In the genomic region with DNA sequence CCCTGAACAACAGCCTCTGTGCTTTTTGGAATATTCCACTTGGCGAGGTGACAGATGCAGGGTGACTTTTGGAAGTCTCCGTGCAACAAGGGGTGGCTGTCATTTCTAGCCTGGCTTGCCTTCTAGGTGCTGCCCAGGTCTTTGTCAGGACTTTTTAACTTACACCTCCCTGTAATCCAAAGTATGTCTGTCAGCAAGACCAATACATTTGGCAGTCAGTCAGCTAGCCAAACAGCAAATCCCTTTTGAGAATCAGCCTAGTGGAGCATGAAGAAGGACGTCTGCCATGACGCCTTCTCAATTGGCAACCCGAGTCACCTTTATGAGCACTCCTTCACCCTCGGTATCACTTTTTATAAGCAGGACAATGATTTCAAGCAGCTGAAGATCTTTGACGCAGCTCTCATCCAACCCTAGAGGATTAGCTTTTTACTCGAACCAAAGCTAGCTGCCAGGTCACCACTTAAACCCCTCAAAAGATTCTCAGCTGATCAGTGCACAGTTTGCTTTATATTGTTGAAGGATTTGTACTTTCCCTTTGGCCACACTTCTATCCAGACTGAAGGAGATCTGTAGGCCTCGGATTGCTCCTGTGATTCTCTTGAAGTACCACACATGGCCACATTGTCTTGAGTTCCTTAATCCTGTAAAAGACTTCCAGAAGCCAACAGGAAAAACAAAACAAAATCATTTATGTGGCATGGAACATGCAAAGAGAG, we compare ENCODE assay signal across 22 mouse cellular contexts.
DNase-seq lines count a peak whose midpoint lies in the region; ATAC-seq and TF ChIP-seq lines count a peak whose summit lies in the region.
"Had no signal": no experiment of that assay in that cellular context is flagged by ENCODE, and none has a peak within 500 bp of the region (broad histone marks: within the 10 kb centered on the region; RNA-seq: fewer than 3 reads in every experiment).

No protein-coding gene starts in this region.

- WGBS in forebrain, postnatal 0 days: 14% methylated on average over 9 of the region's 9 CpGs
- 12% methylated on average over 9 of the region's 9 CpGs for WGBS in forebrain, embryonic 12.5 days
- WGBS in hindbrain, postnatal 0 days: 38% methylated on average over 9 of the region's 9 CpGs
- 53% methylated on average over 9 of the region's 9 CpGs for WGBS in hindbrain, embryonic 13.5 days
- WGBS in liver, embryonic 11.5 days: 75% methylated on average over 9 of the region's 9 CpGs

- TF ChIP-seq POLR2A in brain, embryonic 14.5 days (IDR thresholded peaks at IDR 0.05; ENCODE audit: borderline replicate concordance, extremely low read depth, insufficient read depth, insufficient read length, poor library complexity, severe bottlenecking): no peak

- no peak for ATAC-seq in forebrain, postnatal 0 days
- no peak for ATAC-seq in forebrain, embryonic 12.5 days (ENCODE audit: low FRiP score)
- ATAC-seq in hindbrain, postnatal 0 days: no peak
- ATAC-seq in hindbrain, embryonic 13.5 days (ENCODE audit: low FRiP score): no peak
- no peak for ATAC-seq in liver, embryonic 11.5 days (replicated peaks; ENCODE audit: low FRiP score)
- ATAC-seq: forebrain, embryonic 16.5 days; liver, postnatal 0 days had no signal

- no peak overlapping the region for H3K4me3 ChIP-seq in forebrain, postnatal 0 days (ENCODE audit: low read depth, low read length)
- H3K4me3 ChIP-seq in forebrain, embryonic 12.5 days (replicated peaks): no peak overlapping the region
- no peak overlapping the region for H3K4me3 ChIP-seq in hindbrain, postnatal 0 days (ENCODE audit: low read length)
- H3K4me3 ChIP-seq in hindbrain, embryonic 13.5 days: no peak overlapping the region
- H3K4me3 ChIP-seq in liver, embryonic 11.5 days (ENCODE audit: low read depth, low read length): no peak overlapping the region
- H3K4me3 ChIP-seq: embryonic facial prominence, embryonic 10.5 days; hindbrain, embryonic 10.5 days; limb, embryonic 15.5 days; megakaryocyte, embryonic 14.5 days; neural tube, embryonic 13.5 days had no signal

- no peaks in the 10 kb centered on the region for H3K4me1 ChIP-seq in forebrain, postnatal 0 days (ENCODE audit: insufficient read depth)
- no peaks in the 10 kb centered on the region for H3K4me1 ChIP-seq in forebrain, embryonic 12.5 days
- H3K4me1 ChIP-seq in hindbrain, postnatal 0 days (ENCODE audit: insufficient read depth, low read length): no peaks in the 10 kb centered on the region
- no peaks in the 10 kb centered on the region for H3K4me1 ChIP-seq in hindbrain, embryonic 13.5 days (replicated peaks)
- H3K4me1 ChIP-seq in liver, embryonic 11.5 days (replicated peaks; ENCODE audit: control insufficient read depth, insufficient read depth, low read length): no peaks in the 10 kb centered on the region
- H3K4me1 ChIP-seq: embryonic facial prominence, embryonic 10.5 days; hindbrain, embryonic 10.5 days; limb, embryonic 15.5 days; megakaryocyte, embryonic 14.5 days; neural tube, embryonic 13.5 days had no signal

- H3K9me3 ChIP-seq in forebrain, postnatal 0 days (ENCODE audit: low read length): no peaks in the 10 kb centered on the region
- no peaks in the 10 kb centered on the region for H3K9me3 ChIP-seq in forebrain, embryonic 12.5 days
- H3K9me3 ChIP-seq in hindbrain, postnatal 0 days (ENCODE audit: low read length): no peaks in the 10 kb centered on the region
- H3K9me3 ChIP-seq in hindbrain, embryonic 13.5 days: no peaks in the 10 kb centered on the region
- H3K9me3 ChIP-seq in liver, embryonic 11.5 days (ENCODE audit: control insufficient read depth, low read length): no peaks in the 10 kb centered on the region
- H3K9me3 ChIP-seq: embryonic facial prominence, embryonic 10.5 days; hindbrain, embryonic 10.5 days; limb, embryonic 15.5 days; neural tube, embryonic 13.5 days had no signal

- no peak overlapping the region for H3K27ac ChIP-seq in forebrain, postnatal 0 days (ENCODE audit: low read depth, low read length)
- H3K27ac ChIP-seq in forebrain, embryonic 12.5 days: no peak overlapping the region
- no peak overlapping the region for H3K27ac ChIP-seq in hindbrain, postnatal 0 days
- no peak overlapping the region for H3K27ac ChIP-seq in hindbrain, embryonic 13.5 days
- H3K27ac ChIP-seq in liver, embryonic 11.5 days (ENCODE audit: low read depth, low read length): no peak overlapping the region
- H3K27ac ChIP-seq: embryonic facial prominence, embryonic 10.5 days; hindbrain, embryonic 10.5 days; kidney, postnatal 0 days; limb, embryonic 15.5 days; neural tube, embryonic 13.5 days had no signal

- no peak overlapping the region for H3K9ac ChIP-seq in forebrain, postnatal 0 days
- H3K9ac ChIP-seq in forebrain, embryonic 12.5 days: no peak overlapping the region
- H3K9ac ChIP-seq in hindbrain, postnatal 0 days (replicated peaks; ENCODE audit: low read length): no peak overlapping the region
- H3K9ac ChIP-seq in hindbrain, embryonic 13.5 days: no peak overlapping the region
- no peak overlapping the region for H3K9ac ChIP-seq in liver, embryonic 11.5 days (ENCODE audit: low read depth, low read length)
- H3K9ac ChIP-seq: limb, embryonic 15.5 days; liver, postnatal 0 days; neural tube, embryonic 13.5 days had no signal

- peak; percentile 2 for DNase-seq in forebrain, postnatal 0 days
- peak; percentile 28 for DNase-seq in hindbrain, postnatal 0 days (ENCODE audit: low spot score)
- DNase-seq in Muller cell, postnatal 12 days (ENCODE audit: inconsistent ontology term): peak; percentile 40
- peak; percentile 47 for DNase-seq in brain, embryonic 14.5 days (ENCODE audit: low read depth)
- no peak for DNase-seq in liver, embryonic 11.5 days (ENCODE audit: low spot score)
- DNase-seq: adrenal gland, adult 2 months; cerebellum, adult 9-10 months; kidney, adult 18-20 months; layer of hippocampus, postnatal 36 days; liver, postnatal 0 days; lung, postnatal 14 days; spleen, adult 18-20 months; thymus, postnatal 25 days had no signal

- no peaks in the 10 kb centered on the region for H3K36me3 ChIP-seq in forebrain, postnatal 0 days (ENCODE audit: insufficient read depth)
- no peaks in the 10 kb centered on the region for H3K36me3 ChIP-seq in forebrain, embryonic 12.5 days (replicated peaks)
- no peaks in the 10 kb centered on the region for H3K36me3 ChIP-seq in hindbrain, postnatal 0 days (ENCODE audit: insufficient read depth, low read length)
- H3K36me3 ChIP-seq in hindbrain, embryonic 13.5 days: no peaks in the 10 kb centered on the region
- no peaks in the 10 kb centered on the region for H3K36me3 ChIP-seq in liver, embryonic 11.5 days (ENCODE audit: control insufficient read depth, insufficient read depth, low read length)
- H3K36me3 ChIP-seq: embryonic facial prominence, embryonic 10.5 days; hindbrain, embryonic 10.5 days; limb, embryonic 15.5 days; neural tube, embryonic 13.5 days had no signal

- H3K4me2 ChIP-seq in forebrain, postnatal 0 days (ENCODE audit: low read depth): no peak overlapping the region
- no peak overlapping the region for H3K4me2 ChIP-seq in forebrain, embryonic 12.5 days
- H3K4me2 ChIP-seq in hindbrain, postnatal 0 days (ENCODE audit: low read depth, low read length): no peak overlapping the region
- no peak overlapping the region for H3K4me2 ChIP-seq in hindbrain, embryonic 13.5 days
- H3K4me2 ChIP-seq in liver, embryonic 11.5 days: no peak overlapping the region
- H3K4me2 ChIP-seq: limb, embryonic 15.5 days; neural tube, embryonic 13.5 days had no signal

- H3K27me3 ChIP-seq in forebrain, postnatal 0 days (ENCODE audit: insufficient read depth, low read length): no peaks in the 10 kb centered on the region
- H3K27me3 ChIP-seq in forebrain, embryonic 12.5 days: no peaks in the 10 kb centered on the region
- H3K27me3 ChIP-seq in hindbrain, postnatal 0 days (ENCODE audit: insufficient read depth, low read length): no peaks in the 10 kb centered on the region
- no peaks in the 10 kb centered on the region for H3K27me3 ChIP-seq in hindbrain, embryonic 13.5 days
- no peaks in the 10 kb centered on the region for H3K27me3 ChIP-seq in liver, embryonic 11.5 days (replicated peaks; ENCODE audit: control insufficient read depth, insufficient read depth, low read length)
- H3K27me3 ChIP-seq: limb, embryonic 15.5 days; megakaryocyte, embryonic 14.5 days; neural tube, embryonic 13.5 days had no signal

- TF ChIP-seq CTCF in forebrain, postnatal 0 days (IDR thresholded peaks at IDR 0.05; ENCODE audit: low read depth): no peak
- TF ChIP-seq CTCF in hindbrain, postnatal 0 days (IDR thresholded peaks at IDR 0.05; ENCODE audit: low read depth): no peak
- TF ChIP-seq CTCF in brain, embryonic 14.5 days (IDR thresholded peaks at IDR 0.05; ENCODE audit: borderline replicate concordance, extremely low read depth, insufficient read depth, insufficient read length): no peak
